Mouse (Mus musculus) heart, embryonic 13.5 days (tissue): ENCODE data around the gene Smim27. TPM values are rescaled to one million over a fixed set of nuclear protein-coding genes. Genes with fewer than 3 reads are reported as not detected.

Experiments used
- ATAC-seq: fragments of 200-750 bp; cut with Nextera tagmentation; 2 replicates; pipeline ENCODE4 v1.8.0; 2017; ENCODE audit warnings: moderate TSS enrichment; ENCODE audit not compliant: insufficient number of reproducible peaks, low FRiP score, low TSS enrichment; ENCODE audit errors: extremely low read depth
- H3K27ac ChIP-seq: fragments of 300-500 bp; sonication (generic); replicated peaks from 2 replicates; pipeline ENCODE4 v1.5.1; 2015; ENCODE audit warnings: moderate library complexity, mild to moderate bottlenecking, inconsistent platforms
- H3K27me3 ChIP-seq: fragments of 300-500 bp; sonication (generic); replicated peaks from 2 replicates; pipeline ENCODE4 v1.6.1; 2015; ENCODE audit warnings: mild to moderate bottlenecking, inconsistent platforms
- H3K36me3 ChIP-seq: fragments of 300-500 bp; sonication (generic); 2 replicates; pipeline ENCODE4 v1.6.1; 2015; ENCODE audit warnings: mild to moderate bottlenecking, inconsistent platforms
- H3K4me1 ChIP-seq: fragments of 300-500 bp; sonication (generic); 2 replicates; pipeline ENCODE4 v1.6.1; 2015; ENCODE audit warnings: inconsistent platforms
- H3K4me2 ChIP-seq: fragments of 300-500 bp; sonication (generic); 2 replicates; pipeline ENCODE4 v1.6.1; 2015; ENCODE audit warnings: inconsistent platforms, mild to moderate bottlenecking, moderate library complexity
- H3K4me3 ChIP-seq: fragments of 300-500 bp; sonication (generic); 2 replicates; pipeline ENCODE4 v1.5.1; 2015; ENCODE audit warnings: moderate library complexity, mild to moderate bottlenecking, inconsistent platforms
- H3K9ac ChIP-seq: fragments of 300-500 bp; sonication (generic); 2 replicates; pipeline ENCODE4 v1.6.1; 2015; ENCODE audit warnings: inconsistent platforms, mild to moderate bottlenecking, moderate library complexity
- H3K9me3 ChIP-seq: fragments of 300-500 bp; sonication (generic); 2 replicates; pipeline ENCODE4 v1.6.1; 2016; ENCODE audit warnings: inconsistent platforms
- WGBS: fragments of 180-500 bp; shearing (Covaris S2); methylation state at CpG from one replicate; pipeline ENCODE4 v1.1.7; 2015; ENCODE audit warnings: mixed read lengths; 5-methylcytosine and 5-hydroxymethylcytosine counted together
- polyA plus RNA-seq: library from polyadenylated mRNA; unstranded; fragments of >200 nt; fragmentation: Nextera tagmentation; extraction: Ambion mirVana; gene quantifications from 2 replicates; pipeline ENCODE4 v1.2.1, GENCODE M21; 2015

Smim27 gene
- polyA plus RNA-seq, result 28.9 and 38.1 TPM in 2 replicates

DNA sequence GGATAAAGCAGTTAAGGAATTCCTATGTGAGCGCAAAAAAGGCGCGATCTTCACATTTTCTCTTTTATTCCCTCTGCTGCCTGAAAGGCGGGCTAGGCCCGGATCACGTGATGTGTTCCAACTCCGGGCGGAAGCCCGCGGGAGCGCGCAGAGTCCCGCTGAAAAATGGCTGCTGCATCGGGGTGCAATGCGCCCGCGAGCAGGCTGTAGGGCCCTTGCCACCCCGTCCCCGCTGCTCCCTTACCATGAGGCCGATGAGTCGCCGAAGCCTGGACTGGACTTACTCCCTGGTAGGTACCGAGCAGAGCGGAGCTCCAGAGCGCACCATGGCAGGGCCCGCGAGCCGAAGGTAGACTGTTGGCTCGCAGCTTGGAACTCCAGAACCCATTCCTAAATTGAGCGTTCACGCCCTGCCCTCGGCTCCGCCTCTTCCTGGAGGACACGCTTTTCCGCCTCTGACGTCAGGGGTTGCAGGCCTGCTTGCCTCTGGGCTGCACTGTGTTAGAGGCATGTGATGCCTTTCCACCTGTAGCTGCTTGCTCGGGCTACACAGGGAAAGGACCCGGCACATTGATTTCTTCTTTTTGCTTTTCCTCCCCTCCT lies at the start of gene Smim27, which contains the start of gene Topors:
Gene Smim27, plus strand, starts transcription at position 150 of the 603 bp plus-strand sequence.
Gene Topors, minus strand, starts transcription at position 421 of the 603 bp plus-strand sequence.
- Histone ChIP-seq H3K36me3 (peaks cover 66% of the 10 kb centered on the region), H3K9ac (peak within 1 kb of the TSS; percentile 97), H3K4me2 (peak within 1 kb of the TSS; percentile 98), H3K9me3 (no peaks in the 10 kb centered on the region), H3K4me1 (peaks cover 39% of the 10 kb centered on the region), H3K27me3 (no peaks in the 10 kb centered on the region), H3K4me3 (peak within 1 kb of the TSS; percentile 89), H3K27ac (peak within 1 kb of the TSS; percentile 99)
- peak; percentile 94 for ATAC-seq
- WGBS, result under 1% methylated on average over 38 of the region's 38 CpGs

DNA sequence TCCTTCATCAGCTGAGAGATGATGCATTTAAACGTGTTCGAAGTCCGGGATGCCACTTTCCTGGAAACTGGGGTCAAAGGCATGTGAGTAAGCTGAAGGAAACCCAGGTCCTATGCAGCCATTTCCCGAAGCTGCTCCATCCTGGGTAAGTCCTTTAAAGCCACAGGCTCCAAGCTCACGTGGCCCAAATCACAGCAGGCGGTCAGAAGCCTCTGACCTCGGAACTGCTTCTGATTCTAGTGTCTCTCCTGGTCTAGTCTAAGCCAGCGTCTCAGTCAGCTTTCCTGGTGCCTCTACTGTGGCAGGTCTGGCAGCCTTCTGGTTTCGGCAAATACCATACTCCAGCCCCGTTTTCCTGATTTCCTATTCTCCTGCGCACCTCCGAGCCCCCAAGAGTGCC lies 48.9 kb upstream of the Smim27 start:
- Histone ChIP-seq H3K27me3 (peaks cover 22% of the 10 kb centered on the region), H3K4me2 (peak overlapping the region; percentile 61), H3K4me1 (peaks cover 10% of the 10 kb centered on the region), H3K9ac (peak overlapping the region; percentile 56), H3K36me3 (peaks cover 43% of the 10 kb centered on the region), H3K9me3 (no peaks in the 10 kb centered on the region), H3K27ac (no peak overlapping the region), H3K4me3 (peak overlapping the region; percentile 27)
- 20% methylated on average over 12 of the region's 12 CpGs for WGBS
- ATAC-seq, result no peak

DNA sequence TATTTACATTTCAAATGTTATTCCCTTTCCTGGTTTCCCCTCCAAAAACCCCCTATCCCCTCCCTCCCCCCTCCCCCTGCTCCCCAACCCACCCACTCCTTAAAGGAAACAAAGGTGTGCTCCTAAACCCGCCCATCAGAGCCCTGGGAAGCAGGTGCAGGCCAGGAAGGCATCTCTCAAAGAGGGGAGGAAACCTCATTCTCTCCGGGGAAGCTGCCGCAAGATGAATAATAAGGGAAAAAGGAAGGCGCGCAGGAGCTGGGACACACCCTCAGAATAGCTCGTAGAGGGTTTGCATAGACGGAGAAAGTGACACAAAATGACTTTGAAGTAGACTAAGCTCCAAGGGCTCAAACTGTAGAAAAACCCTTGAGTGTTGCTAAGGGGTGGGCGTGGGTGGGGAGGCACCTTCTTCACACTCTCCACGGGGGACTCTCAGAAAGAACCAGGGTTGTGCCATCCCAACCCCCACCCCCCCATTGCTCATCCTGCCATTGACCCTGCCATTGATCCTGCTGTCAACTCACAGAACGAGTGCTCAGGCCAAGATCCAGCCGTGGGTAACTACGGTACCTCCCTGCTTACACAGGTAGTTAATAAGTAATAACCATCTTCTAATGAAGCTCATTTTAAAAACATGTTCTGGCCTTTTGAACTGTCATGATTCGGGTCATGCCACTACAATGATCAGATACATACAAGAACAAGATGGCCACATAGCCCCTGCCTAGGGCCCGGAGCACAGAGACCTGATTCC lies 48.2 kb upstream of the Smim27 start:
- no peak overlapping the region for H3K9ac ChIP-seq
- peak overlapping the region; percentile 61 for H3K4me2 ChIP-seq
- H3K36me3 ChIP-seq, result peaks cover 40% of the 10 kb centered on the region
- H3K4me1 ChIP-seq, result peaks cover 10% of the 10 kb centered on the region
- no peak overlapping the region for H3K4me3 ChIP-seq
- H3K27ac ChIP-seq, result no peak overlapping the region
- no peak for ATAC-seq
- peaks cover 22% of the 10 kb centered on the region for H3K27me3 ChIP-seq
- 26% methylated on average over 14 of the region's 14 CpGs for WGBS
- no peaks in the 10 kb centered on the region for H3K9me3 ChIP-seq

DNA sequence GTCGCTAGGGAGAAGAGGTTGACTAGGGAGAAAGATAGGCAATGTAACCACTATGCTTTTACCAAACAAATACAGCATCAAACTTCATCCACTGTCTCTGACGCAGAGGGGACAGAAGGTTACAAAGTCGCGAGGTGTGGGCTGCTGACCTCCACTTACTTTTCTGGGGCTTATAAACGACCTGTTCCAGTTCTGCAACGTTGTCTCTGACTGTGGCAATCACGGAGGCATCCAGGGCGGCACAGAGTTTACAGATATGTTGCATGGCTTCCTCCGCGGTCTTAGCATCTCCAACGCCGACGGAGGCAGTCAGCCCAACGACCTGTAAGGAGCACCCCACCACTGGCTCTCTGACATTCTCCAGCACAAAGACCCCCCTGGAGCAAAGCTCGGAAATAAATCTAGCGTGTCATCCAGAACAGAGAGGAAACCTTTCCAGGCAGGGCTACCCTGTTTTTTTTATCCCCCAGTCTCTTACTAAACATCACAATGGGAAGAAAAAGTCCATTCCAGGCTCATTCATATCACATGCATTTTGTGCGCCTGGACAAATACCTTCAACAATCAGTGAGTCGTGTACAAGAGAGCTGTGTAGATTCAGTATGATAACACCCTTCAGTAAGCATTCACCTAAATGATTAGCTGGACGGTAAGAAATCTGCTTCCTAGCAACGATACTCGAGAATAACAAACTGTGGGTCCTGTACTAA lies 47.3 kb upstream of the Smim27 start:
- Histone ChIP-seq H3K9ac (no peak overlapping the region), H3K36me3 (peaks cover 33% of the 10 kb centered on the region), H3K4me3 (no peak overlapping the region), H3K4me2 (no peak overlapping the region), H3K4me1 (peaks cover 10% of the 10 kb centered on the region), H3K27ac (no peak overlapping the region), H3K27me3 (peaks cover 22% of the 10 kb centered on the region), H3K9me3 (no peaks in the 10 kb centered on the region)
- WGBS, result 39% methylated on average over 21 of the region's 21 CpGs
- ATAC-seq, result no peak

DNA sequence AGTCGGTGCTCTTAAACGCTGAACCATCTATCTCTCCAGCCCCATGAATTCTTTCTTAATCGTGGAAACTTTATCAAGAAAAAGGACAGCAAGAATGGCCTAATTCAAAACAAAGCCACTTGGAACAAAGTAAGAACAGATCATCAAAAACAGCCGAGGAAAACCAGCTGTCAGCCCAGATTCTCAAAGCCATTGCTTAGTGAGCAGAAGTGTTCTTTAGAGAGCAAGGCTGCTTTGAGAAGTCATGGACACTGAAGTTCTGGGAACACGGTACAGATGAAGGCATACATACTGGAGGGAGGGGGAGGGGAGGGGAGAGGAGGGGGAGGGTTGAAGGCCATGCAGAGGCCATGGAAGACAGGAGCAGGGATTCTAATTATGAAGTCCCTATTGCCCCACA lies 43.3 kb upstream of the Smim27 start:
- 55% methylated on average over 5 of the region's 5 CpGs for WGBS
- 0 out of 2 replicates have a peak, but pooled peaks cover 2% of the 10 kb centered on the region for H3K4me1 ChIP-seq
- H3K9ac ChIP-seq, result no peak overlapping the region
- ATAC-seq, result no peak
- H3K27me3 ChIP-seq, result peaks cover 20% of the 10 kb centered on the region
- H3K4me2 ChIP-seq, result no peak overlapping the region
- no peaks in the 10 kb centered on the region for H3K9me3 ChIP-seq
- peaks cover 27% of the 10 kb centered on the region for H3K36me3 ChIP-seq
- no peak overlapping the region for H3K27ac ChIP-seq
- no peak overlapping the region for H3K4me3 ChIP-seq

DNA sequence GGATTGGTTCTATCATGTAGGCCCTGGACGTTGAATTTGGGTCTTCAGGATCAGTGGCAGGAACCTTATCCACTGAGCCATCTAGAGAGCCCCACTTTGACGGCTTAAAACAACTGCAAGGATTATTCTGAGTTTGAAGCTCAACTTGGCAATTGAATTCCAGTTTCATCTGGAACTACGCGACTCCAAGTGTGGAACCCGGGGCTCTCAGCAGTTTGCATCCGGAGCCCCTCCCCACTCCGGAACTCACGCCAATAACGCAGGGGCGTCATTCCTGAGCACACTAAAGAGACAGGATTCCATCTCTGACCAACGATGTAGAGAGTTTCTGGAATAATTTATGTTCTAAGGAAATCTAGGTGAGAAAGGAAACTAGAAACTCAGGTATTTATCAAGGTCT lies 42.2 kb upstream of the Smim27 start:
- no peak for ATAC-seq
- H3K27ac ChIP-seq, result no peak overlapping the region
- H3K4me2 ChIP-seq, result no peak overlapping the region
- H3K9ac ChIP-seq, result no peak overlapping the region
- H3K4me1 ChIP-seq, result no peaks in the 10 kb centered on the region
- no peaks in the 10 kb centered on the region for H3K9me3 ChIP-seq
- no peak overlapping the region for H3K4me3 ChIP-seq
- peaks cover 27% of the 10 kb centered on the region for H3K36me3 ChIP-seq
- WGBS, result 76% methylated on average over 11 of the region's 11 CpGs
- peaks cover 9% of the 10 kb centered on the region for H3K27me3 ChIP-seq

DNA sequence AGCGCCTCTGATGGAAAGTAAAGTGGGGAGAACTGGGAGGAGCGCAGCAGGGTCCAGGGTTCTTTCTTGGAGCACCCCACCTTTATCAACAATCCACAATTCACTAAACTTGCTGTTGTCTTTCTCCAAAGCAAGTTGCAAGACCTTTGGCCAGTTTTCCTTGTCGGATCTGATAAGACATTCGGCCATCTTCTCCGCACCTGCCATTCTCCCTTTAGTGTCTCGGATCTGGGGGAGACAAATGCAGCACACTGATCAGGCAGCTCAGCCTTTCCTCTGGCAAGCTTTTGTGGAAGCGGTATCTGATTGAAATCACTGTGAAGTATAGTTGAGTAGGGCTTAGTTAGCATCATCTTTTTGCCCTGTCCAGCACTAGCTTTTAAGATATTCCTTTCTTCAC lies 41.5 kb upstream of the Smim27 start:
- Histone ChIP-seq H3K4me1 (no peaks in the 10 kb centered on the region), H3K27me3 (0 out of 2 replicates have a peak, but pooled peaks cover 2% of the 10 kb centered on the region), H3K36me3 (peaks cover 28% of the 10 kb centered on the region), H3K9me3 (no peaks in the 10 kb centered on the region), H3K27ac (no peak overlapping the region), H3K9ac (no peak overlapping the region), H3K4me2 (no peak overlapping the region), H3K4me3 (no peak overlapping the region)
- ATAC-seq, result no peak
- WGBS, result 76% methylated on average over 7 of the region's 7 CpGs

- no peak for ATAC-seq
- 70% methylated on average over 6 of the region's 6 CpGs for WGBS
- H3K9ac ChIP-seq, result no peak overlapping the region
Measured at GRCm38 (mm10) chr4:40229723-40230122, 39.7 kb upstream of the Smim27 start.

DNA sequence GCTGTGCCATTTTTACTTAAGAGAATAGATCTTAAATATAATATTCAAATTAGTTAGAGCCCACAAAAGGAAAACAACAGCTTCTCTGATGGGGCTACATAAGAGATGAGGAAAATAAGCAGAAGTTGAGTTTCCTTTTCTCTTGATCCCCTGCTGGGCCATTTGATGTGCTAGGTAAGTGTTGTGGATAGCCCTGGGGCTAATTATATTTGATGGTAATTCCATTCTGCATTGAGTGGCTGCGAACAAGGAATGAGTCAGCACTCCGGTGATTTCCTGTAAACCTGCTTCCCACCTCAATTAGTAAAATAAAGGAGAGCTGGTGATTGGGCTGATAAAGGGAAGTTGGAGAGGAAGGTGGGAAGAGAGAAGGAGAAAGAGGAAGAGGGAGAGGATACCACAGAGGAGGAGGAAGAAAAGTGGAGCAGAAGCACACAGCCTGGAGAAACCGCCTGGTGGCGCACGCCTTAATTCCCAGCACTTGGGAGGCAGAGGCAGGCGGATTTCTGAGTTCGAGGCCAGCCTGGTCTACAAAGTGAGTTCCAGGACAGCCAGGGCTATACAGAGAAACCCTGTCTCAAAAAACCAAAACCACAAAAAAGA lies 36.2 kb upstream of the Smim27 start:
- ATAC-seq, result no peak

More at GRCm38 (mm10) chr4:40229723-40230122, 39.7 kb upstream of the Smim27 start:
- H3K36me3 ChIP-seq, result peaks cover 28% of the 10 kb centered on the region
- no peaks in the 10 kb centered on the region for H3K9me3 ChIP-seq
- no peak overlapping the region for H3K4me2 ChIP-seq
- no peaks in the 10 kb centered on the region for H3K4me1 ChIP-seq
- no peak overlapping the region for H3K4me3 ChIP-seq
- no peaks in the 10 kb centered on the region for H3K27me3 ChIP-seq
- no peak overlapping the region for H3K27ac ChIP-seq

DNA sequence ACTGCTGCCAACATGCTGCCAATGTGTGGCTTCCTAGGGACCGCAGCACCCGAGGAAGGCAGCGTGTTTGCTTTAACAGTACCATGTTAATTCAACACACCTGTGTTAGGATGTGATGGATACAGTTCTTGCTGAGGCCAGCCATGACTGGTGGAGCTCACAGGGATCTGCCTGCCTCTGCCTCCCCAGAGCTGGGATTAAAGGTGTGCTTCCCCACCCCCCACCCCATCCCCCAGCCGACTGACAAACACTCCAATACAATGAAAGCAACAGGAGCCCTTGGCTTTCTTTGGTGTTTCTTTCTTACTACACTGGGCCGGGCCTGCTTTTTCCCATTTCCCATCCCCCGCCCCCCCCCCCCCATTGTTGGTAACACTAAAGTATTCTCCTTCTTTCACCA lies 35.1 kb upstream of the Smim27 start:
- Histone ChIP-seq H3K4me1 (peaks cover 9% of the 10 kb centered on the region; the same call in 1 of the 2 replicates), H3K27me3 (no peaks in the 10 kb centered on the region), H3K9me3 (no peaks in the 10 kb centered on the region), H3K4me3 (no peak overlapping the region), H3K9ac (no peak overlapping the region), H3K36me3 (peaks cover 16% of the 10 kb centered on the region), H3K4me2 (no peak overlapping the region), H3K27ac (no peak overlapping the region)
- WGBS, result 93% methylated on average over 6 of the region's 6 CpGs
- ATAC-seq, result no peak

More for the DNA sequence above, 36.2 kb upstream of the Smim27 start:
- H3K9ac ChIP-seq, result no peak overlapping the region
- no peaks in the 10 kb centered on the region for H3K27me3 ChIP-seq
- no peak overlapping the region for H3K4me2 ChIP-seq
- no peak overlapping the region for H3K27ac ChIP-seq
- 89% methylated on average over 7 of the region's 7 CpGs for WGBS
- no peaks in the 10 kb centered on the region for H3K4me1 ChIP-seq
- H3K9me3 ChIP-seq, result no peaks in the 10 kb centered on the region
- peaks cover 19% of the 10 kb centered on the region for H3K36me3 ChIP-seq
- H3K4me3 ChIP-seq, result no peak overlapping the region

GRCm38 (mm10) chr4:40236829-40237228 lies 32.5 kb upstream of the Smim27 start:
- H3K9ac ChIP-seq, result no peak overlapping the region
- no peak overlapping the region for H3K4me2 ChIP-seq
- peaks cover 16% of the 10 kb centered on the region for H3K36me3 ChIP-seq
- WGBS, result 81% methylated on average over 4 of the region's 4 CpGs
- no peak for ATAC-seq
- peaks cover 15% of the 10 kb centered on the region for H3K4me1 ChIP-seq
- H3K4me3 ChIP-seq, result no peak overlapping the region
- H3K27me3 ChIP-seq, result no peaks in the 10 kb centered on the region
- H3K27ac ChIP-seq, result no peak overlapping the region
- no peaks in the 10 kb centered on the region for H3K9me3 ChIP-seq
